Mouse (Mus musculus) lung, embryonic 14.5 days (tissue): ENCODE data around the gene Nsl1. TPM values are rescaled to one million over a fixed set of nuclear protein-coding genes. Genes with fewer than 3 reads are reported as not detected.
"Not testable (repeated sequence)": the region's sequence is repeated elsewhere in the genome, so short reads cannot be mapped to it uniquely, and the experiment has no call there.

Source experiments
- ATAC-seq: fragments of 200-750 bp; cut with Nextera tagmentation; 2 replicates; pipeline ENCODE4 v1.8.0; 2017; ENCODE audit warnings: mild to moderate bottlenecking, moderate TSS enrichment, moderate library complexity; ENCODE audit not compliant: insufficient read depth
- DNase-seq: peaks from one replicate; pipeline ENCODE4 v3.0.0-alpha.2; 2015
- H3K27ac ChIP-seq: fragments of 300-500 bp; sonication (generic); 2 replicates; pipeline ENCODE4 v1.5.1; 2014; ENCODE audit warnings: low read depth, mild to moderate bottlenecking, moderate library complexity
- H3K27me3 ChIP-seq: fragments of 300-500 bp; sonication (generic); 2 replicates; pipeline ENCODE4 v1.6.1; 2014; ENCODE audit warnings: low read length, control low read depth; ENCODE audit not compliant: insufficient read depth
- H3K36me3 ChIP-seq: fragments of 300-500 bp; sonication (generic); 2 replicates; pipeline ENCODE4 v1.6.1; 2014; ENCODE audit warnings: control low read depth; ENCODE audit not compliant: insufficient read depth
- H3K4me1 ChIP-seq: fragments of 300-500 bp; sonication (generic); 2 replicates; pipeline ENCODE4 v1.6.1; 2014; ENCODE audit warnings: antibody characterized with exemption, control low read depth; ENCODE audit not compliant: insufficient read depth
- H3K4me2 ChIP-seq: fragments of 300-500 bp; sonication (generic); 2 replicates; pipeline ENCODE4 v1.6.1; 2014; ENCODE audit warnings: mild to moderate bottlenecking
- H3K4me3 ChIP-seq: fragments of 300-500 bp; sonication (generic); 2 replicates; pipeline ENCODE4 v1.5.1; 2014; ENCODE audit warnings: low read depth, low read length
- H3K9ac ChIP-seq: fragments of 300-500 bp; sonication (generic); 2 replicates; pipeline ENCODE4 v1.6.1; 2014
- H3K9me3 ChIP-seq: fragments of 300-500 bp; sonication (generic); 2 replicates; pipeline ENCODE4 v1.6.1; 2016; ENCODE audit warnings: low read depth, low read length, control low read depth
- CTCF ChIP-seq: IDR thresholded peaks from 2 replicates; pipeline ENCODE4 v1.5.1; 2016; ENCODE audit warnings: antibody characterized with exemption, low read depth
- WGBS: fragments of 180-500 bp; shearing (Covaris S2); extraction: QIAGEN DNeasy Blood & Tissue Kit; methylation state at CpG from one replicate; pipeline ENCODE4 v1.1.7; 2014; 5-methylcytosine and 5-hydroxymethylcytosine counted together
- polyA plus RNA-seq: library from polyadenylated mRNA; unstranded; fragments of >200 nt; fragmentation: Nextera tagmentation; extraction: Ambion mirVana; gene quantifications from 2 replicates; pipeline ENCODE4 v1.2.1, GENCODE M21; 2014

The Nsl1 gene
- polyA plus RNA-seq, 1 experiment from 2014 or later = 30.1 TPM

GRCm38 (mm10) chr1:191025016-191026012, 37.5 kb upstream of the Nsl1 start:
- H3K4me2 ChIP-seq = peak overlapping the region; percentile 99
- ATAC-seq (no peak; the same call in none of the 2 replicates), DNase-seq (peak; percentile 50)
- H3K27me3 ChIP-seq = no peaks in the 10 kb centered on the region
- peak overlapping the region; percentile 84 for H3K4me3 ChIP-seq
- H3K4me1 ChIP-seq = peaks cover 8% of the 10 kb centered on the region
- H3K9me3 ChIP-seq = no peaks in the 10 kb centered on the region
- no peak for TF ChIP-seq CTCF
- WGBS = 2% methylated on average over 69 of the region's 69 CpGs
- H3K9ac ChIP-seq = peak overlapping the region; percentile 86
- peak overlapping the region; percentile 80 for H3K27ac ChIP-seq
- H3K36me3 ChIP-seq = 0 out of 2 replicates have a peak, but pooled peaks cover 3% of the 10 kb centered on the region

- peak within 1 kb of the TSS; percentile 81 for H3K27ac ChIP-seq
- DNase-seq = peak; percentile 100
- H3K9me3 ChIP-seq = no peaks in the 10 kb centered on the region
- H3K4me1 ChIP-seq = peaks cover 8% of the 10 kb centered on the region
- H3K27me3 ChIP-seq = no peaks in the 10 kb centered on the region
- H3K4me3 ChIP-seq = peak within 1 kb of the TSS; percentile 84
- WGBS = under 1% methylated on average over 50 of the region's 50 CpGs
- H3K36me3 ChIP-seq = no peaks in the 10 kb centered on the region
- peak within 1 kb of the TSS; percentile 86 for H3K9ac ChIP-seq
- ATAC-seq = peak; percentile 100
- TF ChIP-seq CTCF = no peak; the same call in none of the 2 replicates
- peak within 1 kb of the TSS; percentile 99 for H3K4me2 ChIP-seq
Measured at GRCm38 (mm10) chr1:191026021-191026713, 36.6 kb upstream of the Nsl1 start, which contains the start of gene Flvcr1. Flvcr1 (minus strand) TSS chr1:191026158.

DNA sequence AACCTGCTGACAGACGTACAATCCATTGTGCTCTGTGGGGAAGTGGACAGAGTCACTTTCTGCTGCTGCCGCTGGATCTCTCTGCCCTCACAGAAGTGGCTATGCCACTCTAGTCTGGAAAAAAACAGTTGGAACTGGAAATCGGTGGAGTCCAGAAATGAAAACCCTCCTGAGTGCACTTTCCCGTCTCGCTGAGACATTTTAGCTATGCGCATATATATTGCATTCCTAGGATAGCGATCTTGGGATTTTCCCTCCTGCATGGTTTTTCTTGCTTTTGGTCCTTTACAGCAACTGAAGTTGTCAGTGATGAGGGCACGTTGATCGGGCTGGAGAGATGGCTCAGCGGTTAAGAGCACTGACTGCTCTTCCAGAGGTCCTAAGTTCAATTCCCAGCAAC, 32.6 kb upstream of the Nsl1 start:
- no peaks in the 10 kb centered on the region for H3K9me3 ChIP-seq
- ATAC-seq (no peak), DNase-seq (no peak)
- no peak overlapping the region for H3K4me2 ChIP-seq
- H3K36me3 ChIP-seq = no peaks in the 10 kb centered on the region
- no peak for TF ChIP-seq CTCF
- no peak overlapping the region for H3K9ac ChIP-seq
- 53% methylated on average over 10 of the region's 10 CpGs for WGBS
- no peak overlapping the region for H3K27ac ChIP-seq
- H3K4me3 ChIP-seq = no peak overlapping the region
- no peaks in the 10 kb centered on the region for H3K27me3 ChIP-seq
- H3K4me1 ChIP-seq = peaks cover 1% of the 10 kb centered on the region; the same call in 1 of the 2 replicates

DNA sequence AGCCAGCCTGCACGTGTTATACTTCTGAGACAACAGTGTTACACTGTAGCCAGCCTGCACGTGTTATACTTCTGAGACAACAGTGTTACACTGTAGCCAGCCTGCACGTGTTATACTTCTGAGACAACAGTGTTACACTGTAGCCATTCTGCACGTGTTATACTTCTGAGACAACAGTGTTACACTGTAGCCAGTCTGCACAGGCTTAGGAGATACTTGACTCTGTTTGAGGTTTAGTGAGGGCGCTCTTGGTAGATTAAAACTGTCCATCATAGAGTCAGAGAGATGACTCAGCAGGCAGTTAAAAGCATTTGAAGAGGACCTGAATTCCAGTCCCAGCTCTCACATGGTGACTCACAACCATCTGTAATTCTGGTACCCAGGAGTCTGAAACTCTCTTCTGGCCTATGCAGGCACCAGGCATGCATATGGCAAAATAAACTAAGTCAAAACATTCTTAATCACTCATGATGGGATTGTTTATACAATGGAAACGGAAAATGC, 31.8 kb upstream of the Nsl1 start:
- H3K9ac ChIP-seq, H3K4me3 ChIP-seq, DNase-seq, H3K4me2 ChIP-seq, H3K27me3 ChIP-seq, H3K9me3 ChIP-seq, H3K4me1 ChIP-seq, ATAC-seq, H3K36me3 ChIP-seq, H3K27ac ChIP-seq: not testable (repeated sequence)
- WGBS = 45% methylated on average over 6 of the region's 6 CpGs

GRCm38 (mm10) chr1:191035649-191036048, 27.2 kb upstream of the Nsl1 start:
- Histone ChIP-seq H3K9me3 (no peaks in the 10 kb centered on the region), H3K4me1 (no peaks in the 10 kb centered on the region), H3K27me3 (no peaks in the 10 kb centered on the region), H3K4me3 (no peak overlapping the region), H3K27ac (no peak overlapping the region), H3K4me2 (no peak overlapping the region), H3K36me3 (no peaks in the 10 kb centered on the region), H3K9ac (no peak overlapping the region)
- TF ChIP-seq CTCF = no peak
- ATAC-seq (no peak), DNase-seq (no peak)
- WGBS = 27% methylated on average over 4 of the region's 4 CpGs

DNA sequence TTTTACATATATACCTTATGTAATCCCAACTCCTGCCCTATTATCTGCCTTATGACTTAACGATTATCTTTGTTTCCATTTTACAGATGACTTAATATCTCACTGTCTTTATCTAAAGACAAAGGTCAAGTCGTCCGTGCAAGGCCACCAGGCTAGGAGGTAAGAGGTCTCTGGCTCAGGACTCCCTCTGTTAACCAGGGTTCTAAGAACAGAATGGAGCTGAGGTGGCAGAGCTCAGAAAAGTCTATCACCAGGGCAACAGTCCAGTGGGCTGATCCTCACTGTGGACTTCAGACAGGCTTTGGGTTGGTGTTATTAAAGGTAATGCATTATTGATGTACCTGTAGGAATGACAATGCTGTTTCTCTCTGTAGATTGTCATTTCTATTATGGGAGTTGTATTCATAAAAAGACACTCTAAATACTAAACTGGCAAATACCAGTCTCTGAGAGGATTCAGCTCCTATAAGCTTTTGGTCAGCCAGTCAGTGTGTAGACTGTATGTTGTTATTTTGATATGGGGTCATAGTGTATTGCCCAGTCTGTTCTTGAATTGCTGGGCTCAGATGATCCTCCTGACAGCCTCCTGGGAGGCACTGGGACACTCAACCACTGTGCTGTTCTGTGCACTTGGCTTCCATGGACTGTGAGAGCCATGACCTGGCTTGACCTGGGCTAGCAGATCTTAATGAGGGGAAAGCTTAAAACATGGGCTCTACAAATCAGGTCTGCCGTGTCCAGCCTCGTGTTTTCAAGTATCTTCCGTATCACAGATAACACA, 26.1 kb upstream of the Nsl1 start, which contains the start of gene Spata45:
TSS of gene Spata45 (plus strand) at position 86 of the 781 bp plus-strand sequence.
- no peak for DNase-seq
- no peaks in the 10 kb centered on the region for H3K4me1 ChIP-seq
- H3K4me2 ChIP-seq = no peak within 1 kb of the TSS
- no peak within 1 kb of the TSS for H3K4me3 ChIP-seq
- no peak for ATAC-seq
- H3K36me3 ChIP-seq = no peaks in the 10 kb centered on the region
- no peak for TF ChIP-seq CTCF
- 62% methylated on average over 6 of the region's 6 CpGs for WGBS
- no peak within 1 kb of the TSS for H3K27ac ChIP-seq
- no peaks in the 10 kb centered on the region for H3K9me3 ChIP-seq
- no peaks in the 10 kb centered on the region for H3K27me3 ChIP-seq
- H3K9ac ChIP-seq = no peak within 1 kb of the TSS
